Mouse (Mus musculus) heart, adult 2 months (tissue): ENCODE measurements around the gene Akap6. TPM values are rescaled to one million over a fixed set of nuclear protein-coding genes. Genes with fewer than 3 reads are reported as not detected.

Experiments used
- DNase-seq, 2 experiments: peaks; one replicate each; pipeline ENCODE4 v3.0.0; 2021
- H3K27ac ChIP-seq: fragments of 200-600 bp; 2 replicates; pipeline ENCODE4 v1.8.1; 2022
- H3K27me3 ChIP-seq: fragments of 200-500 bp; 2 replicates; pipeline ENCODE4 v1.6.1; 2012; ENCODE audit warnings: mild to moderate bottlenecking, low read length, inconsistent platforms, mixed read lengths; ENCODE audit not compliant: control insufficient read depth, insufficient read depth
- H3K36me3 ChIP-seq: fragments of 200-500 bp; 2 replicates; pipeline ENCODE4 v1.6.1; 2012; ENCODE audit warnings: low read length, inconsistent platforms; ENCODE audit not compliant: control insufficient read depth, insufficient read depth
- H3K4me1 ChIP-seq: fragments of 200-500 bp; 2 replicates; pipeline ENCODE4 v1.6.1; 2011; ENCODE audit warnings: low read length; ENCODE audit not compliant: control insufficient read depth, insufficient read depth
- H3K4me3 ChIP-seq: fragments of 200-600 bp; 2 replicates; pipeline ENCODE4 v1.8.1; 2022
- H3K79me2 ChIP-seq: fragments of 200-500 bp; replicated peaks from 2 replicates; pipeline ENCODE4 v1.6.1; 2012; ENCODE audit warnings: mild to moderate bottlenecking, inconsistent platforms, low read length, moderate library complexity, mixed read lengths; ENCODE audit not compliant: control insufficient read depth, insufficient read depth
- H3K9ac ChIP-seq: fragments of 200-500 bp; 2 replicates; pipeline ENCODE4 v1.6.1; 2012; ENCODE audit warnings: low read depth, mild to moderate bottlenecking, control low read depth, inconsistent platforms, low read length, mixed read lengths
- CTCF ChIP-seq: fragments of 200-600 bp; IDR thresholded peaks from 2 replicates; pipeline ENCODE4 v1.8.1; 2022; ENCODE audit warnings: antibody characterized with exemption, mild to moderate bottlenecking, moderate library complexity
- EP300 ChIP-seq: fragments of 200-500 bp; IDR thresholded peaks from 2 replicates; pipeline ENCODE4 v1.6.1; 2011; ENCODE audit warnings: low read depth, low read length, control low read depth; ENCODE audit not compliant: insufficient read depth
- POLR2A ChIP-seq: fragments of 200-500 bp; IDR thresholded peaks from 2 replicates; pipeline ENCODE4 v1.6.1; 2011; ENCODE audit warnings: mild to moderate bottlenecking, low read depth, low read length, control low read depth; ENCODE audit not compliant: insufficient read depth
- WGBS: fragments of 180-500 bp; shearing (Covaris S2); methylation state at CpG from one replicate; pipeline ENCODE4 v1.1.7; 2018; 5-methylcytosine and 5-hydroxymethylcytosine counted together
- intact Hi-C: fragments of 180-260 bp; cut with DNase I; formaldehyde crosslinking; loops from one replicate; pipeline ENCODE4 v1.15.1; 2025
- polyA plus RNA-seq: library from polyadenylated mRNA; depleted of rRNA; stranded (reverse); fragments of >200 nt; gene quantifications from 2 replicates; pipeline ENCODE4 v1.2.3, GENCODE M21; 2012
- total RNA-seq, 2 experiments: library from RNA; stranded (reverse); gene quantifications; 2 replicates each; pipeline ENCODE4 v1.2.3; 2021

The Akap6 gene
- total and polyA plus RNA-seq, 3 experiments = 14.1 to 100 (median 94.6) TPM

- no peak for DNase-seq
- intact Hi-C loops = no loop called here
- Histone ChIP-seq H3K36me3 (no peaks in the 10 kb centered on the region), H3K9ac (no peak overlapping the region), H3K4me1 (peaks cover 2% of the 10 kb centered on the region), H3K79me2 (no peaks in the 10 kb centered on the region), H3K4me3 (no peak overlapping the region), H3K27ac (no peak overlapping the region), H3K27me3 (no peaks in the 10 kb centered on the region)
- TF ChIP-seq CTCF (no peak), EP300 (no peak), POLR2A (no peak)
- WGBS = 65% methylated on average over 14 of the region's 14 CpGs
Measured at GRCm38 (mm10) chr12:52828944-52829736, 130.0 kb downstream of the Akap6 start.

- no peaks in the 10 kb centered on the region for H3K79me2 ChIP-seq
- no peaks in the 10 kb centered on the region; the same call in 1 of the 2 replicates for H3K36me3 ChIP-seq
- 69% methylated on average over 9 of the region's 9 CpGs for WGBS
- TF ChIP-seq POLR2A = no peak
- TF ChIP-seq CTCF = no peak
- no peak for TF ChIP-seq EP300
- H3K4me3 ChIP-seq = no peak overlapping the region
- no peaks in the 10 kb centered on the region for H3K27me3 ChIP-seq
- intact Hi-C loops = loop anchor here (2.0 to 10.0 kb wide), 5 partner anchors 119 to 824 kb away; partner anchors contain the start of gene Dtd2
- DNase-seq = no peak
- peaks cover 13% of the 10 kb centered on the region for H3K4me1 ChIP-seq
- H3K9ac ChIP-seq = no peak overlapping the region
- H3K27ac ChIP-seq = no peak overlapping the region
Measured at GRCm38 (mm10) chr12:52831782-52832181, 132.6 kb downstream of the Akap6 start.

DNA sequence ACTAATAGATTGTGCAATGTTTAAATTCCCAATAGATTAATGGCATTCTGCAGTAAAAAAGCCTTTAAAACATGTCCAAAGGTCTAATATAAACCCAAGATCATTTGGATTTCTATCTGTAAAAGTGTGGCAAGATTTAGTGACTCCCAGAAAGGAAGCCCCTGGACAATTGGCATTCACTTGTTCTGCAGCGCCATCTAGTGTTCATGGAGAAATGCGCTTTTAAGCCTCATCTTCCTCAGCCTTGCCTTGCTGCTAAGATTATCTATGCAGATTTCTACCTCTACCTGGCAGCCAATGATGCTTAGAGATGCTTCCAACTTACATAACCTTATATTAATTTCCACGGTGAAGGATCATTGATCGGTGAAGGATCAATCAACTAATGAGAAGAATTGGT is 133.0 kb downstream of the Akap6 start:
- H3K4me1 ChIP-seq = peaks cover 13% of the 10 kb centered on the region
- no peak overlapping the region for H3K27ac ChIP-seq
- 7% methylated on average over 4 of the region's 4 CpGs for WGBS
- no peak overlapping the region for H3K4me3 ChIP-seq
- no peaks in the 10 kb centered on the region; the same call in 1 of the 2 replicates for H3K36me3 ChIP-seq
- H3K27me3 ChIP-seq = no peaks in the 10 kb centered on the region
- peak; percentile 49 to 60 for DNase-seq
- no peak overlapping the region for H3K9ac ChIP-seq
- H3K79me2 ChIP-seq = no peaks in the 10 kb centered on the region
- intact Hi-C loops = loop anchor here (2.0 to 10.0 kb wide), 5 partner anchors 120 to 825 kb away; partner anchors contain the start of gene Dtd2
- TF ChIP-seq CTCF (peak; percentile 98), EP300 (0 out of 2 replicates have a peak, but pooled peaks have one; percentile 59), POLR2A (no peak)

DNA sequence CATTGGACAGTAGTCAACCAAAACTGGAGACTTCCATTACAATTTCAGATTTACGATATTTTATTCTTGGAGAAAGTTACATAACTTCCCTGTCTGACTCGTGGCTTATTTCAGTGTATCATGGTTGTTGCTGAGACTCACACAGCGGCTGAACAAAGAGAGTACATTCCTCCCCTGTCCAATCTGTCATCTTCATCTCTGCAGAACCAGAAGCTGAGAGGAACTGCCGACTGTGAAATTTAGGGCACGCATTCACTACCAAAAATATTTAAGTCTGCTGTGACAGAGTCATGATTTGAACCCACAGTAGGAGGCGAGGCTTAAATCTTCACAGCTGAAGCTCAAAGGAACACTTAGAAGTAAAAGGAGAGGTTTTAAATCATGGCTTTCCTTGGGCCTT is 134.0 kb downstream of the Akap6 start:
- no peak overlapping the region for H3K9ac ChIP-seq
- H3K4me3 ChIP-seq = no peak overlapping the region
- peaks cover 13% of the 10 kb centered on the region for H3K4me1 ChIP-seq
- 63% methylated on average over 6 of the region's 6 CpGs for WGBS
- no peaks in the 10 kb centered on the region; the same call in 1 of the 2 replicates for H3K36me3 ChIP-seq
- no peak for TF ChIP-seq POLR2A
- TF ChIP-seq EP300 = no peak
- no peak overlapping the region for H3K27ac ChIP-seq
- intact Hi-C loops = loop anchor here (2.0 to 10.0 kb wide), 5 partner anchors 121 to 826 kb away; partner anchors contain the start of gene Dtd2
- DNase-seq = no peak
- H3K79me2 ChIP-seq = no peaks in the 10 kb centered on the region
- H3K27me3 ChIP-seq = no peaks in the 10 kb centered on the region

- Histone ChIP-seq H3K27ac (no peak overlapping the region), H3K4me3 (no peak overlapping the region), H3K4me1 (peaks cover 13% of the 10 kb centered on the region), H3K79me2 (no peaks in the 10 kb centered on the region), H3K27me3 (no peaks in the 10 kb centered on the region), H3K9ac (no peak overlapping the region), H3K36me3 (no peaks in the 10 kb centered on the region; the same call in 1 of the 2 replicates)
- no peak for DNase-seq
- intact Hi-C loops = loop anchor here (2.0 to 10.0 kb wide), 8 partner anchors 17 to 827 kb away; partner anchors contain the start of gene Dtd2
- TF ChIP-seq POLR2A (no peak), CTCF (no peak), EP300 (no peak)
- WGBS = 60% methylated on average over 10 of the region's 10 CpGs
Measured at GRCm38 (mm10) chr12:52834074-52834473, 134.9 kb downstream of the Akap6 start.

- H3K79me2 ChIP-seq = no peaks in the 10 kb centered on the region
- no peaks in the 10 kb centered on the region; the same call in 1 of the 2 replicates for H3K36me3 ChIP-seq
- H3K4me3 ChIP-seq = no peak overlapping the region
- H3K9ac ChIP-seq = no peak overlapping the region
- peak overlapping the region; percentile 72 for H3K27ac ChIP-seq
- no peaks in the 10 kb centered on the region for H3K27me3 ChIP-seq
- intact Hi-C loops = loop anchor here (2.0 to 10.0 kb wide), 8 partner anchors 16 to 828 kb away; partner anchors contain the start of gene Dtd2
- TF ChIP-seq POLR2A (no peak), EP300 (no peak), CTCF (0 out of 2 replicates have a peak, but pooled peaks have one; percentile 5)
- WGBS = 33% methylated on average over 6 of the region's 6 CpGs
- peaks cover 13% of the 10 kb centered on the region for H3K4me1 ChIP-seq
- peak; percentile 23 to 36 for DNase-seq
Measured at GRCm38 (mm10) chr12:52834781-52835279, 135.6 kb downstream of the Akap6 start.
